Mouse (Mus musculus) right cerebral cortex, adult 2 months (tissue): Measurements from ENCODE around the gene Osm.

Source experiments
- DNase-seq, 2 experiments: peaks; one replicate each; pipeline ENCODE4 v3.0.0; 2021 to 2022; ENCODE audit warnings: low spot score in 2 of 2

The Osm gene

DNA sequence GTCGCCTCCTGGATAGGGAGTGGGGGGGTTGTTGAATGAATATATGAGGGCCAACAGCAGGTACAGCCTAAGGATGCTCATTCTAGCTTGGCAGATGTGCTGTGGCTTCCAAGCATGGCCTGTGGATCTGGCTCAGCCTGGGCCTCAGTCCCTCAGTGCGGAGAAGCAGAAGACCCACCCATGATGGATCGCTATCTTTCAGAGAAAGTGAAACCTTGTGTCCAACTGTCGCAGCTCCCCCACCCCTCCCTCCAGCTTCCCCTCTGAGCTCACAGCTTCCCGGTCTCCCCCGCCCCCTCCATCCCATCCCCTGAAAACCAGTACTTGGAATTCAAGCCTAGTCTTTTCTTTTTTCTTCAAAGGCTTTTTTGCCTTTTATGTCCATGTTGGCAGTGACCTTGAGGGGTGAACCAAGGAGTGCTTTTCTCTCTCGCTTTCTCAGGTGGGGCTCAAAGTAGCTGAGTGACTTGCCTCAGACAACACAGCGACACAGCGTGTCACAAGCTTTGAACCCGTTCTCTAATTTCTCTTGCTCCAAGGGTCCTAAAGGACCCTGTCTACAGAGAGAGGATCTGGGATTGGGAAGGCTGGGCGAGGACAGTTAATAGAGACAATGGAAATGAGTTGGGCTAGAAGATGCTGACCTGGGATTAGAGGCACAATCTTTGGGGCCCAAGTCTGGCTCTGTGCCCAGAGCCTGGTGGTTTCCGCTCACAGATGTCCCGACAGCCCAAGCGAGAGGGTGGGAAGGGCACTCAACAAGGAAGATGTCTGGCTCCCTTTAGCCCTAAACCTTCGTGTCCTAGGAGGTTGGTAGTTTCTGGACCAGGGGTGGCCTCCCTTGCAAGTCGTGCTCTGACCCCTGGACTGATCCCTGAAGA lies at the start of gene Osm:
Gene Osm, plus strand, starts transcription at position 756 of the 881 bp plus-strand sequence.
- no peak for DNase-seq

DNA sequence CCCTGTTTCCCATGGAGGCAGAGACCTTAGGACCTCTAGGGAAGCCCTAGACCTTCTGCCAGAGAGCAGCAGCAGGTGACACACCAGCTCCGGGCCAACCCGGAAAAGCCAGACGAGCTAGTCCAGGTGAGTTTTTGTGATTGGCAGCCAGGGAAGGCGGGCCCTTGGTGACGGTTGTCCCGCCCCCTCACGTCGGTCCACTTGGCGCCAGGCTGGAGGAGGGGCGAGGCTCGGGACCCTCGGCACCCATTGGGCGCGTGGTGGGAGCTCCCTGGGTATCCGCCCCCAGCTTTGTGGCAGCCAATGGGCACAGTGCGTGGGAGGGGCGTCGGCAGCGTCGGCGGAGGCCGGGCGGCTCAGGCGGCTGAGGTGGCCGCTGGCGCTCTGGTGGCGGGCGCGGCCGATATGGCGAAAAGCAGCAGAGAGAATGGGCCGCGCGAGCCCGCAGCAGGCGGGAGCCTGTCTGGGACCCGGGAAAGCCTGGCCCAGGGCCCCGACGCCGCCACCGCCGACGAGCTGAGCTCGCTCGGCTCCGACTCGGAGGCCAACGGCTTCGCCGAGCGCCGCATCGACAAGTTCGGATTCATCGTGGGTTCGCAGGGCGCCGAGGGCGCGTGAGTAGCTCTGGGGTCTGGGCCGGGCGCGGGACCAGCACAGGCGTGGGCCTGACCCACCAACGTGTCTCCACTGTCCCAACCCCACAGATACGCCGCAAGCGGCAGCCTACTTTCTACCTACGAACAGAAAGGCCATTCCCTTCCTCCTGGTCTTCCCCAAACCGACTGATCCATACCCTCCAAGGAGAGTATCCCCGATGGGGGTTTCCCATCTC lies 49.5 kb upstream of the Osm start, which contains the start of gene Tbc1d10a:
Gene Tbc1d10a, plus strand, starts transcription at position 304 of the 832 bp plus-strand sequence.
- DNase-seq = peak; percentile 97 to 98

DNA sequence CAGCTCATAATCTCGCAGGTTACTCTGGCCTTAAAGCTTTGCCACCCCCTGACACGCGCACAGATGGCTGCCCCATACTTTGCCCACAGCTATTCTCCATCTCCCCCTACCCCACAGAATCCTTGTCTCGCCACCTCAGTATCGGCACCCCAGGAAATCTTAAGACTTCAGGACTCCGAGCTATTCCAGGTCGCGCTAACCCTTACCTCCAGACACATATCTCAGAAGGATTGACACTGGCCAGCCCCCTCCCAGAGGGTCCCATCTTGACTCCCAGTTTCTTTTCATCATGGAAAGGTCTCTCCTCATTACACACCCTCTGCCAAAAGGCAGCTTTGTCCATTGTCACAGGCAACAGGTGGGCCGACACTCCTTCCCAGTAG lies 48.9 kb upstream of the Osm start:
- DNase-seq = no peak

DNA sequence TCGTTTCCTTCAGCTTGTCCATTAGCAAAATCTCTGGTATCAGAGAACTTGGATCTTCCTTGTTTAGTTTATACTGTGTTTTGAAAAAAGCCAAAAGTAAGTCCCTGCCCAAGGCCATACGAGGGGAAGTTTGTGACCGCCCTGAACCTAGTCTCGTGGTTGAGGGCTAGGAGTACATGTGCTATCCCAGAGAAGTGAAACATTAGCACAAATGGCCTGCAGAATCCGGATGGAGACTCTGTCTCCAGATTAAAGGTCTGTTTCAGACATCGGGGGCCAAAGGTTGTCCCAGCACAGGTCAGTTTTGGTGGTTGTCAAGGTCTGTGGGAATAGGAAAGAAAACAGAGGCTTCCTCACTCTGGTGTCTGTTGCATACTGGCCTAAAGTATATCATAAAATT lies 47.0 kb upstream of the Osm start:
- DNase-seq = no peak

DNA sequence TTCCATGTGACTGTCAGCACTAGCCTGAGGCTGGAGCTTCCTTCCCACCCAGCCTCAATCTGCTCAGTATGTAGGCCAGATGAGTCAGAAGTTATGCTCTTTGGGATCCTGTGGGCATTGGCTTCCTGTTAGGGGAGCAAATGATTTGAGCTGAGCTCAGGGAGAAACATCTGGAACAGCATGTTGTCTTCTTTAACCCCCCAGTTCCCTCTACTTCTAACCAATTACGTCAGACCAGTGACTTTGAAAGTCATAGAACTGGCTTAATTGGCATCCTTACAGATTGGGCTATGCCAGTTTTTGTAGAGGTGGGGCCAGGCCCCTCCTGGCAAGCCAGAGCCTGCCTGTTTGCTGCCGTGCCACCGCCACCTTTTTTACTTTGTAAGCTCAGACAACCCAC lies 45.5 kb upstream of the Osm start:
- no peak for DNase-seq

DNA sequence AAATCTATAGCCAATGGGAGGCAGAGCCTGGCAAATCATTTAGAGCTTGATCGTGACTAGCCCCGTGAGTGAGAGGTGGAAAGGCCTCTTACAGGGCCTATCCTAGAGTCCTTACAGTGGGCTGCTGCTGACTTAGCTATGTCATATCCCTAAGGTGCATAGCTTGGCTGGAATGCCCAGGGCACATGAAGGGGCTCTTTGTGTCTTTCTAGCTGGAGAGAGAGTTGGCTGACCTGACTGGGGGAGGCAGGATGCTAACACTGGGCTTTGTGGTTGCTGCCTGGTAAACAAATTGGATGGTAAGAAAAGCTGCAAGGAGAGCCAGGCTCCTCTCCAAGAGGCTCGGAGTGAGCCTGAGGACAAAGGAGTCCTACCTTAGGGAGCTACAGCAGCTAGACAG lies 43.5 kb upstream of the Osm start:
- DNase-seq = no peak

DNA sequence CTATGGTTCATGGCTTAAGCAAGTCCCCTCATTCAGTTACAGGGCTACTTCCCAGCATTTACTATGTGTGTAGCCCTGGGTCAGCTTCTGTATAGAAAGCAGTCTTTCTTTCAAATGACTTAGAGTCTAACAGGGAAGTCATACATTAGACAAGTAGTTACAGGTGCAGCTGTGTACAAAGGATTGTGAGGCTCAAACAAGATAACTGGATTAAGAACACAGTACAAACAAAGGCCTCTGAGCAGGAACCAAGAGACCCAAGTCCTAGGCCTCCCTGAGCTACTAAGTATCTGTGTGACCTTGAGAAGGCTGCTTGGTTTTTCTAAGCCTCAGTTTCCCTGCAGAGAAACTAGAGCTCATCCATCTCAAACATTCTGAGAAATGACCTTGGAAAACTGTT lies 42.8 kb upstream of the Osm start:
- DNase-seq = no peak

DNA sequence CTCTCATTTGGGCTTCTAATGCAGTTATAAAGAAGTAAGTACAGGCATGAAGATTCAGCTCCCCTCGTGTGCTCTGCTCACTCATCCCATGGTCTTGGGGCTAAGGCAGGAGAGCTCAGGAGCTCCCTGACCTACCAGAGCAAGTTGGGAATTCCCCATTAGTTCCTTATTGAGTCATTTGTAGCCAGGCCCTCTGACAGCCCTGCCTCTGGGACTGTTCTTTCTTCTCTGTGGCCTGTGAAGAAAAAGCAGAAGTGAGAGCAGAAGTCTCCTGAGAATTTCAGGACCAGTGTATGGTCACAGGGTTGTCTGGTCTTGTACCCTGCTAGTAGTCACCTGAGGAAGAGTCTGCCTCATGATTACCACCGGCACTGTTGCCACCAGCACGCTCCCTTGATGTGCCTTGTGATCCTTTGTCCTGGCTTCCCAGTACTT lies 40.6 kb upstream of the Osm start:
- DNase-seq = no peak

DNA sequence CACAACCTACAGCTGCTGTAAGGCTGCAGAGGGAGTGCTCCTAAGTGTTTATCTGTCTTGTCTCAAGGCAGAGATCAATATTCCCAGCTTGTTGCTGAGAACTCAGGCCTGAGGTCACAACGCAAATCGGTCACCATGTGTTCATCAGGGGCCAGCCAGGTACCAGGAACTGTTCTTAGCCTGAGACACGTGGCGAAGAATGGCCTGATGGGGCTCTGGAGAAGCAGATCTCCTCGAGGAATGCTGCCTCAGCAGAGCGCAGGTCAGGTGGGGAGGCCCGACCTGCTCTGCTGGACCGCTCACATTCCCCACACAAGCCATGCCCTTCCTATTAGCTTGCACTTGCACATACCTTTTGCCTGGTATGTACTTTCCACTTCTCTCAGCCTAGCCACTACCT lies 39.6 kb upstream of the Osm start:
- no peak for DNase-seq

DNA sequence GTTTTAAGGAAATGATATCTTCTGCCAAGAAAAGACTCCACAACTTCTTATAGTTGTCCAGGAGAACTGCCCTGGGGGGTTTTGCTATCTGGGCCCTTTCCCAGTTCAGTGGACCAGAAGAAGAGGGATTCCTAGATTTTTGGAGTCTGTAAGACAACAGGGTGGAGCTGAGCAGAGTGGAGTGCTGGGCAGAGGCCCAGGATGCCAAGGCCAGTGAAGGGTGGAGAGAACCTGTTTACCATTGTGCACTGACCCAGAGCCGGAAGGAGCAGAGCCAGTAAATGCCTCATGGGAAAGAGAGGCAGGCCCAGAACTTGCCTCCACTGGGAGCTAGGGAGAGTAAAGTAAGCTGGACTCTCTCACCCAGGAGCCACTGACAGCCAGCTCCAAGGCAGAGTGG lies 38.5 kb upstream of the Osm start:
- no peak for DNase-seq

DNA sequence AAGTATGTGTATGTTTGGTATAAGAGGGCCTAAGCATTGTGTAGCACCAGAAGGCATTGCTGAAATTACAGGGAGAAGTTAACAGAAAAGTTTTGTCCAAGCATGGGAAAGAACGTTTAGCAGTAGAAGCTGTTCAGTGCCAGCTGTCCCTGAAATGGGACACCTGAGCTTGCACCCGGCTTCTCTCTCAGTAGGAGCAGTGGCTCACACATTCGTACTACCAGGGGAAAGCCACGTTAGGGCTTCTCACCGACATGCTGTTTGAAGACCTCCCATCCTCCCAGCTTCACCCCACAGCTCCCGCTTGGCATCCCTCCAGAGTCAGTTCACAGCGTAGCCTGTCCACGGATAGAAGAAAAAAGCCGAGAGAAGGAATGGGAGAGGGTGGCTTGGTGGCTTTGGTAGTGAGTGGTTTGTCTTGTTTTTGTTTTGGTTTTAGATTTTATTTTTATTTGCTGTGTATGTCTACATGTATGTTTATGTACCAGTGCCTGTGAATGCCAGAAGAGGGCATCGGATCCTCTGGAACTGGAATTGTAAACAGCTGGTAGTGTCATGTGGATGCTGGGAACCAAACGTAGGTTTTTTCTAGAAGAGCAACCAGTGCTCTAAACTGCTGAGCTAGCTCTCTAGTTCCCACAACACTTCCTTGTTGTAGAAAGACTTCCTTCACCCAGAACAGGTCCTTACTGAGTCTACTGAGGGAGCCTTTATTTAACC lies 34.1 kb upstream of the Osm start:
- DNase-seq = no peak

DNA sequence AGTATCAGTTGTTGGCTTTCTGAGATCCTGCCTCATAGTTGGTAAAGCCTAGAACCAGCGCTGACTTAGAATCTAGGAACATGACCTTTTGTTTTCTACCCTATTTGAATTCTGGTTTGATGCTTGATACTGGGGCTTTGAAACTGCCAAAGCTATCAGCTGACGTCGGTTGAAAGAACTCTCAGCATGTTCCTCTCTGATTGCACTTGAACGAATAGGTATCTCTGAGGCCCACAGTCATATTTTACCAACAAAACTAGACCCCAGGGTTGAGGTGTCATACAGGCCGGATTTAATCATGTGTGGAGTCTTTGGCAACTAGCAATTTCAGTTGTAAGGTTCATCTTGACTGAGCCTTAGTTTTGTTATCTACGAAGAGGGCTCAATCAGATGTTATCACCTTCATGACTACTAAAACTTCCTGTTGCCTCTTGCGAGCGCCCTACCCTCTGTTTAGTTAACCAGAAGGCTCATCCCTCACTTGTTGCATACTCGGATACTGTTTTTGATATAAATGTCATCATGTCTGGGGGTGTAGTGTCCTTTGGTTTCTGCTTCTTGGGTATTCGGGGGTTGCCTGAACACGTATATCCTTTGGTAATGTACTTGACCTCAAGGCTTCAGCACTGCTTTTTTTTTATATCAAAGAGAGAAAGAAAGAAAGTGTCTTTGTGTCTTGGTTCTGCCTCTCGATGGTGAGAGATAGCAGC lies 33.1 kb upstream of the Osm start:
- DNase-seq = no peak

DNA sequence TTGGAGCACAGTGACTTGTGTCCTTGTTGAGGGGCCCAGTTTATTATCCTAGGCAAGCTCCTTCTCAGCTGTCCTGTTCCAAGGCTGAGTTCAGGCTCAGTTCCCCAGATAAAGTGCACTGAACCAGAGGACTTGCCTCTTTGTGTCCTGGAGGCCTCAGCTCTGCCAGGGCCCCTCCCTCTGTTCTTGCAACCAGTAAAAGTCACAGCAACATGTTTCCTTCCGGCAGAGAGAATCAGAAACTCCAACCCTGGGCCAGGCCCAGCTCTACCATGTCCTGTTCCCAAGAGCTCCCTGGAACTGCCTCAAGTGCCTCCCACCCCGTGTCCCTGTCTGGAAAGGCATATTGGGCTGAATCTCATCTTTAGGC lies 32.5 kb upstream of the Osm start:
- DNase-seq = no peak

DNA sequence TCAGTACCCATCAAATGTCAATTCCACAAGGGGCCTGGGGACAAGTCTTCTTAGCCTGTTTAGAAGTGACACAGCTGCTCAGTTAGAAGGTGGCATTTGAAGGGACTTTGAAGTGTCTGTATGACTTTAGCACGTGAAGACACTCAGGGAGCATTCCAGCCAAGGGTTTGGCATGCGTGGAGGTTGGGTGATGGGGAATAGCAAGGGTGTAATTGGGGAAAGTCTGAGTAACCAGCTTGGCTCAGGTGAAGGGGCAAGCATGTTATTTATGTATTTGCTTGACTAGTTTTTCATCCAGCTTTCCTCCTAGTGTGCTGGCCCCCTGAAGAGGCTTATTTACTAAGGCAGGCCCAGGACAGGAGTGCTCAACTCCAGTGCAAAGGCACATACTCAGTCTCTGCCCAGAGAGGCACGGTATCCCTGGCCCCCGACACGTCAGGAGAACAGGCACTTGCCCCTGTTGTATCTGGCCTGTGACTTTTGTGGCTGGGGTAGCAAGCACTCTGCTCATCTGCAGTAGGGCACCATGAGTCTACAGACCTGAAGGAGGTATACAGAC lies 31.0 kb upstream of the Osm start:
- no peak for DNase-seq

DNA sequence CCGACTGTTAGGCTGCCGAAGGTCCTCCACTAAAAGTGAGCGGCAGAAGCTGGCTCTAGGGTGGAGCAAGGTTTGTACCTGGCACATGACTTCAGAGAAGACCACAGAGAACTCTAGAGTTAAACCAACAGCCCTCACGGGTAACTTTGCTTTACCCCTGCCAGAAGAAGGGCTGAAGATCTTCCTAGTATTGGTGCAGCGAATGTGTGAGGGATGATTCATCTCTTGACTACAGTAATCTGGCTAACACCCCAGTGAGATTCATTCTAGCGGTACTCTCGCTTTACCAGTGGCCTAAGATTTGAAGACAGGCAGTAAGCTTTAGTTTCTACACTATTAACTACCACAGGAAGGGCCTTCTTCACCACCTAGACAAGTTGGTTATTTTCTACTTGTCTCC lies 30.3 kb upstream of the Osm start:
- DNase-seq = no peak

DNA sequence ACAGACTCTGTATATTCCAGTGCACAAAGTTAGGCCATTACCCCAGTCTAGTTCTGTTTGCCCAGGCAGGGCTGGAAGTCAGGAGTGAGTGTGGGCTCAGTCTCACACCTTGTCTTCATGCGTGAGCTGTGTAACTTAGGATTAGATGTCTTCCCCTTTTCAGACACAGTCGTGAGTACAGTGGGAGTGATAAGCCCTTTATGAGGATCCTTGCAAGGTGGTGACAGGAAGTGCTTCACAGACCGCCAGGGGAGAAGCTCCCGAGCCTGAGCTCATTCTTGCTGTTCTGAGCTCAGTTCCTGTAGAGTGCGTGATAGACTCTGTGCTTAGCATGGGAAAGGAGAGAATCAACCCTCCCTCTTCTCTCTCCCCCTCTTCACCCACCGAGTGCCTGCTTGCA lies 29.7 kb upstream of the Osm start:
- no peak for DNase-seq

DNA sequence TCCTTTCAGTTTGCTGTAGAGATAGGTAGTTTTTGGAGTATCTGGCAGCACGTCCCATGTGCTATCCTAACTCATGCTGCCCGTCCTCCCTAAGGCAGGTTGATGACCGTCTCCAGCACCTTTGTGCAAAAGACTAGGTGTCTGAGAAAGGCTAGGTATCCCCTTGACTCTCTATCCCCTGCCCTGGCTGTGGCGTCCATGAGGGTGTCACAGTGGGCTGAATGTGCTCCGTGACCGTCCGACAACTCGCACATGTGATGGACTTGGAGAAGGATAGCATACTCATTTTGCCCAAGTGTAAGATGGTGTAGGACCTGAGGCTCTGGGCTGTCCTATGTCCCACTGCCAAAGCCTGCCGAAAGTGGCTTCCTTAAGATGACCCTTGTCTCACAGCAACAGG lies 28.6 kb upstream of the Osm start:
- no peak for DNase-seq

DNA sequence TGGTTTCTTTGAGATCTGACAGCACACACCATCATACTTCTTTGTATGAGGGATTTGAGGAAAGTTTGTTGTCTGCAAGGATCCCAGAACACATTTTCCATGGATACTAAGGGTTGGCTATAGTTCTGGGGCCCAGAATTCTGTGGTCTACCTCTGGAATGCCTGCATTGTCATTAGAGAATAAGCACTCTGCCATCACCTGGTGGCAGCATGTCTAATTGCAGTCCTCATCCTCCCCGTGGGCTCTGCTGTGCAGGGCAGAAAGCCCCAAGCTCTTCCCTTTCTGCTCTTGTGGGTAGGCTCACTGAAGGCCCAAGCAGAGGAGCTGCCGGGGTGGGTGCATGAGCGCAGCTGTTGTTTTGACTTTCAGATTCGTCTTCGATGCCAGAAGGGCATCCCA lies 26.7 kb upstream of the Osm start:
- no peak for DNase-seq

DNA sequence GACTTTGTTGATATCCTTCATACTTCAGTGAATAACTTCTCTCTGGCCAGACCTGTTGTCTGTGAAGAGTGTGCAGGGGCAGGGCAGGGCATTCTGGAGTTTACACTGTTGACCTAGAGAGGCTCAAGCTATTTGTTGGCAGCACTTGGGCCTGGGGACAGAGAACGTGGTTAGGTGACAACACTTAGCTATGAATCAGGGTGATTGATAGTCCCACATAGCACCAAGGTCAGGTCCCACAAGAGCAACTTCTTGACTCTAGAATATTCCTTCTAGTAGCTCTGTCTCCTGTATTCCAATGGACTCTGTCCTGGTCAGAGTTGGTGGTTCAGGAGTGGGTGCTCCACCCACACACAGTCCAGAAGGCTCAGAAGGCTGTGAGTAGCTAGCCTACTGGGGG lies 25.4 kb upstream of the Osm start:
- no peak for DNase-seq

DNA sequence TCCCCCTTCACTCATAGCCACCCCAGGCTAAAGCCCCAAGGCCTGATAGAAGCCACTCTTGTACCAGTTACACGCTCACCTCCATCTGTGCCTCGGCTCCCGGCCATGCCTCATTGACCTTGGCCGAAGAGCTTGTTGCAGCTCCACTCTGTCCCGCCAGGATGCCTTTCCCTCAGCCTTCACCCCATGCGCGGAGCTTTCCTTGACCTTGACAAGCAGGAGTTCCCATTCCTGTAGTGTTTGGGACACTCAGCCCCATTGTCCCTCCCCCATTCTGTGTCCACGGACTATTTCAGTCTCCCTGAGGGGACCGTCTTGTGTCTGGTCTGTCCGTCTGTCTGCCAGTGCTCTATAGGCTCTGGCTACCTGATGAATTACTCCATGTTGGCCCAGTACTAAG lies 23.1 kb upstream of the Osm start:
- no peak for DNase-seq

DNA sequence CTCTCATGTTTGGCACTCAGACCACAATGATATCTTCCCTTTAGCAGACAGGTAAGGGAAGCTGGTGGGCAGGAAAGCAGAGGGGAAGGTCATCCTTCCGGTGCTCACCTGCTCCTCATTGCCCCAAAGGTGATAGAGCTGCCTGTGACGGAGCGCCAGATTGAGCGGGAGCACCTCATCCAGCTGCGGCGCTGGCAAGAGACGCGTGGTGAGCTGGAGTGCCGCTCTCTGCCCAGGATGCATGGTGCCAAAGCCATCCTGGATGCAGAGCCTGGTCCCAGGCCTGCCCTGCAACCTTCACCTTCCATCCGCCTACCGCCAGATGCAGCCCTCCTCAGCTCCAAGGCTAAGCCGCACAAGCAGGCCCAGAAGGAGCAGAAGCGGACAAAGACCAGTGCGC lies 21.6 kb upstream of the Osm start:
- DNase-seq = no peak
